Mouse (Mus musculus) embryonic facial prominence, embryonic 13.5 days (tissue): ENCODE data around the gene Smco3. TPM values are rescaled to one million over a fixed set of nuclear protein-coding genes. Genes with fewer than 3 reads are reported as not detected.

Experiments
- ATAC-seq: fragments of 200-750 bp; cut with Nextera tagmentation; 2 replicates; pipeline ENCODE4 v1.8.0; 2017; ENCODE audit warnings: low read depth; ENCODE audit not compliant: insufficient number of reproducible peaks, insufficient read depth, low FRiP score, low TSS enrichment
- H3K27ac ChIP-seq: fragments of 300-500 bp; sonication (generic); 2 replicates; pipeline ENCODE4 v1.5.1; 2015; ENCODE audit warnings: moderate library complexity, mild to moderate bottlenecking, inconsistent platforms
- H3K27me3 ChIP-seq: fragments of 300-500 bp; sonication (generic); 2 replicates; pipeline ENCODE4 v1.6.1; 2015; ENCODE audit warnings: mild to moderate bottlenecking, inconsistent platforms
- H3K36me3 ChIP-seq: fragments of 300-500 bp; sonication (generic); 2 replicates; pipeline ENCODE4 v1.6.1; 2015; ENCODE audit warnings: mild to moderate bottlenecking, inconsistent platforms
- H3K4me1 ChIP-seq: fragments of 300-500 bp; sonication (generic); 2 replicates; pipeline ENCODE4 v1.6.1; 2015; ENCODE audit warnings: inconsistent platforms
- H3K4me2 ChIP-seq: fragments of 300-500 bp; sonication (generic); 2 replicates; pipeline ENCODE4 v1.6.1; 2015; ENCODE audit warnings: moderate library complexity, mild to moderate bottlenecking, inconsistent platforms
- H3K4me3 ChIP-seq: fragments of 300-500 bp; sonication (generic); 2 replicates; pipeline ENCODE4 v1.5.1; 2015; ENCODE audit warnings: mild to moderate bottlenecking, inconsistent platforms
- H3K9ac ChIP-seq: fragments of 300-500 bp; sonication (generic); 2 replicates; pipeline ENCODE4 v1.6.1; 2015; ENCODE audit warnings: mild to moderate bottlenecking, inconsistent platforms
- H3K9me3 ChIP-seq: fragments of 300-500 bp; sonication (generic); 2 replicates; pipeline ENCODE4 v1.6.1; 2016; ENCODE audit warnings: inconsistent platforms
- WGBS: fragments of 180-500 bp; shearing (Covaris S2); methylation state at CpG from one replicate; pipeline ENCODE4 v1.1.7; 2015; ENCODE audit warnings: mixed read lengths; 5-methylcytosine and 5-hydroxymethylcytosine counted together
- polyA plus RNA-seq: library from polyadenylated mRNA; unstranded; fragments of >200 nt; fragmentation: Nextera tagmentation; extraction: Ambion mirVana; gene quantifications from 2 replicates; pipeline ENCODE4 v1.2.1, GENCODE M21; 2015

Smco3 gene
- polyA plus RNA-seq, 1 experiment from 2014 or later: 0.98 TPM

DNA sequence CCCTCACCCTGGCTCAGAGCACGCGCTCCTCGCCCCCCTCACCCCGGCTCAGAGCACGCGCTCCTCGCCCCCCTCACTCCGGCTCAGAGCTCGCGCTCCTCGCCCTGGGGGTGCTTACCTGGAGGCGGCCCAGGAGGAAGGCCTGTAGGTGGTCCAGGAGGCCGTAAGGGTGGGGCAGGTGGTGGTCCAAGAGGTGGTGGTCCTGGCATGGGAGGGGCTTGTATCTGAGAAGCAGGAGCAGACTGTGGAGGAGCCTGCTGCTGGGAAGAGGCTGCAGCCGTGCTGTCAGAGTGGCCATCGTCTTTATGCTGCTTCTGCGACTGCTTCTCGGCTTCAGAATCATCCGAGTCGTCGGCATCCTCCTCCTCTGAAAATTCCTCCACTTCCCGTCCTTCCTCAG lies 18.4 kb downstream of the Smco3 start:
- H3K36me3 ChIP-seq: peaks cover 93% of the 10 kb centered on the region
- no peaks in the 10 kb centered on the region for H3K27me3 ChIP-seq
- WGBS: 90% methylated on average over 21 of the region's 21 CpGs
- no peak overlapping the region for H3K4me3 ChIP-seq
- no peak overlapping the region for H3K27ac ChIP-seq
- H3K4me2 ChIP-seq: no peak overlapping the region
- H3K9ac ChIP-seq: no peak overlapping the region
- ATAC-seq: no peak
- no peaks in the 10 kb centered on the region for H3K4me1 ChIP-seq
- no peaks in the 10 kb centered on the region for H3K9me3 ChIP-seq

DNA sequence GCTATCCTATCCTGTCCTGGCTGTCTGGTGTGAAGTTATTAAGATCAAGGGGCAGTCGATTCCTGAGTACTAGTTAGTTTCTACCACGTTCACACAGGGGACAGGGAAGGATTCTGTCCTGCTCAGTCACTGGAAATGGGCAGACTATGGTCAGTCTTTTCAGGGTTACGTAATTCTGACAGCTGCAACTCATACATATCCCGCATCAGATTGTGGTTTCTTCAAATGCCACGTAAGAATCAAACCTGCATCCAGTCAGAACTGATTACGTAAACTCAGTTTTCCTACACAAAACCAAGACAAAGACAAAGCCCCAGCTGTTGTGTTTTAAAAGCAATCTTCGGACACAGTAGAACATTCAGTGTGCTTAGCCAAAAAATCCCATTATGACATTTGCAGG lies 19.9 kb downstream of the Smco3 start:
- 94% methylated on average over 7 of the region's 7 CpGs for WGBS
- no peak overlapping the region for H3K4me3 ChIP-seq
- no peak overlapping the region for H3K9ac ChIP-seq
- peaks cover 82% of the 10 kb centered on the region for H3K36me3 ChIP-seq
- no peaks in the 10 kb centered on the region for H3K4me1 ChIP-seq
- H3K27ac ChIP-seq: no peak overlapping the region
- no peak overlapping the region for H3K4me2 ChIP-seq
- no peaks in the 10 kb centered on the region for H3K27me3 ChIP-seq
- ATAC-seq: no peak
- H3K9me3 ChIP-seq: no peaks in the 10 kb centered on the region

DNA sequence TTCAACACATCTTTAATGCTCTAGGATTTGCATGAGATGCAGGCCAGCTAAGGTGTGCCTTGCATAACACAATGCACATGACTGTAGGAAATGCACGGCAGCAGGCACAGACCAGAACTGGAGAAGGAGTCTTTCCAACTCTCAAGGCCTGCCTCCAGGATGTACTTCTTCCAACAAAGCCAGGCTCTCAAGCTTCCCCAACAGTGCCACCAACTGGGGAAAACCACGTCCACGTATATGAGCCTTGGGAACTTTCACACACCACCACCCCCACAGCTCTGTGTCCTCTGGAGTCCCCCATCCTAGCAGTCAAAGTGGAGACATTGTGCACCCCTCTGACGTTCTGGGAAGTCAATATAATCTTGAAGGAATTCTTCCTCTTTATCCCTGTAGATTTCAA lies 22.1 kb downstream of the Smco3 start:
- H3K27me3 ChIP-seq: no peaks in the 10 kb centered on the region
- no peak overlapping the region for H3K27ac ChIP-seq
- ATAC-seq: no peak
- 40% methylated on average over 4 of the region's 4 CpGs for WGBS
- no peak overlapping the region for H3K4me2 ChIP-seq
- H3K4me3 ChIP-seq: no peak overlapping the region
- H3K9me3 ChIP-seq: no peaks in the 10 kb centered on the region
- peaks cover 12% of the 10 kb centered on the region for H3K4me1 ChIP-seq
- H3K9ac ChIP-seq: no peak overlapping the region
- peaks cover 61% of the 10 kb centered on the region for H3K36me3 ChIP-seq

DNA sequence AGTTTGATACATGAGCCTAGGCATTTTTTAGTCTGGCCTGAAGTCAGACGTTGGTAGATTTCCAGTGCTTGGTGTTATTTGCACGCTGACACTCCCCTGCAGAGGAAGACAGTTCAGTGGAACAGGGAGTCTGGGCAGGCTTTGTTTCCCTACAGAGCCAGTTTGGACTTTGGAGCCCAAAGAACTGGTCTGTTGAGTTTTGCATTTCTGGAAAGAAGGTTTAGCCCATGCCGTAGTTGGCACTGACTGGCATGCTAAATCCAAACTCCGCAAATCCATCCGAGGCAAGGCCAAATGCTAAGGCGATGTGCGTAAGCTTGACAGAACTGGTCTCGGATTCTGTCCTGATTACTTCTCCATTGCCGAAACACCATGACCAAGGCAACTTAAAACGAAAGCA lies 24.1 kb downstream of the Smco3 start:
- no peak overlapping the region for H3K4me2 ChIP-seq
- no peak overlapping the region for H3K27ac ChIP-seq
- no peaks in the 10 kb centered on the region for H3K9me3 ChIP-seq
- no peak for ATAC-seq
- no peak overlapping the region for H3K9ac ChIP-seq
- WGBS: 88% methylated on average over 10 of the region's 10 CpGs
- H3K4me3 ChIP-seq: no peak overlapping the region
- peaks cover 19% of the 10 kb centered on the region for H3K4me1 ChIP-seq
- peaks cover 42% of the 10 kb centered on the region for H3K36me3 ChIP-seq
- no peaks in the 10 kb centered on the region for H3K27me3 ChIP-seq

DNA sequence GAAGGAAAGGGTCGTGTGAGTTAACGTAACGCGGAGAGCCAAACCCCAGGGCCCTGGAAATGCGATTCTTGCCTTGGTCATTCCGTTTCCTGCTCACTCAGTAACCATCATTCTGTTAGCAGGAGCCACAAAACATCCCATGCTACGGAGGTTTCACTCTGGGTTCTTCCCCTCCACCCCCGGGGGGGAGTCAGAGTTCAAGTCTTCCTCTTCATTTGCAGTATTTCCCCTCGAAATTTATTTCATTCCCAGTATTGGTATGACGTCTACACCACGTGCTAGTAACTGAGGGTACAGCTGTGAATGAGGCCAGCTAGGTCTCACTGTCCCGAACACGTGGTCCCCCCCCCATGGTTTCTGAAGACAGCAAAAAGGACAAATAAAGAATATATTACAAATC lies 25.6 kb downstream of the Smco3 start:
- no peak overlapping the region for H3K27ac ChIP-seq
- H3K27me3 ChIP-seq: no peaks in the 10 kb centered on the region
- H3K9me3 ChIP-seq: no peaks in the 10 kb centered on the region
- H3K36me3 ChIP-seq: peaks cover 29% of the 10 kb centered on the region
- WGBS: 67% methylated on average over 13 of the region's 13 CpGs
- H3K4me1 ChIP-seq: peaks cover 19% of the 10 kb centered on the region
- H3K4me2 ChIP-seq: peak overlapping the region; percentile 96
- ATAC-seq: no peak
- peak overlapping the region; percentile 87 for H3K4me3 ChIP-seq
- H3K9ac ChIP-seq: peak overlapping the region; percentile 80

DNA sequence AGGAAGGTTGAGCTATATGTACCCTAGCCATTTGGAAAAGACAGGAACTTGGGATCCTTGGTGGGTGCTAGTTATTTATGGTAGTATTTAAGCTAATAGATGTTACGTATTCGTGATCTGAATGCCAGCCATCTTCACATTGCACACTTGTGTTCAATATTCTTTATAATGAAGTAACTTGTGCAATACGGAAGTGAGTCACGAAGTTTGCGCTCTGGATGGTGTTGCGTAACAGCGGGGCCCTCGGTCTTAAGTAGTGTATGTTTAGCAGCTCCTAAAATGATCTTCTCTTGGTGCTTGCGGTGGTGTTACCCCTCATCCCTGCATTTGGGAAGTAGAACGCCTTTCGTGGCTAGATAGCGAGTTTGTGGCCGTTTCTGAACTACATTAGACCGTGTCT lies 26.2 kb downstream of the Smco3 start:
- peaks cover 24% of the 10 kb centered on the region for H3K36me3 ChIP-seq
- no peaks in the 10 kb centered on the region for H3K27me3 ChIP-seq
- H3K9ac ChIP-seq: peak overlapping the region; percentile 80
- peak overlapping the region; percentile 87 for H3K4me3 ChIP-seq
- H3K27ac ChIP-seq: no peak overlapping the region
- H3K9me3 ChIP-seq: no peaks in the 10 kb centered on the region
- 30% methylated on average over 14 of the region's 14 CpGs for WGBS
- peaks cover 19% of the 10 kb centered on the region for H3K4me1 ChIP-seq
- no peak for ATAC-seq
- H3K4me2 ChIP-seq: peak overlapping the region; percentile 96

DNA sequence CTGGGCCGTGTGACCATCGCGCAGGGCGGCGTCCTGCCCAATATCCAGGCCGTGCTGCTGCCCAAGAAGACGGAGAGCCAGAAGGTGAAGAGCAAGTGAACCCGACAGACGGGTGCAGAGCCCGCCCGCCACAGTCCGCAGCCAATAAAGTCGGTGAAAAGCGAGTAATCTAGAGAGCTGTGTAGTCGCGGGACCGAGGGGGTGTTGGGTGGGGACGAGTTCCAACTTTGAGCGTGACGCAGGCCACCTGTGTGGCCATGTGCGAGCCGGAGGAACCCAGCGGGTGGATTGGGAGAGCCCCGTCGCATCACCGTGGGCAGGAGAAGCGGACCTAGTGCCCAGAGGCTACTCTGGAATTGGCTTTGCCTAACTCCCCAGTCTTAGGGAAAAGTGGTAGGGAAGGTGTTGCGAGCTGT lies 26.6 kb downstream of the Smco3 start:
- Histone ChIP-seq H3K36me3 (peaks cover 19% of the 10 kb centered on the region), H3K27ac (peak overlapping the region; percentile 39; the same call in 1 of the 2 replicates), H3K4me3 (peak overlapping the region; percentile 87), H3K27me3 (no peaks in the 10 kb centered on the region), H3K9me3 (no peaks in the 10 kb centered on the region), H3K9ac (peak overlapping the region; percentile 80), H3K4me2 (peak overlapping the region; percentile 96), H3K4me1 (peaks cover 19% of the 10 kb centered on the region)
- under 1% methylated on average over 28 of the region's 28 CpGs for WGBS
- ATAC-seq: 0 out of 2 replicates have a peak, but pooled peaks have one; percentile 22

DNA sequence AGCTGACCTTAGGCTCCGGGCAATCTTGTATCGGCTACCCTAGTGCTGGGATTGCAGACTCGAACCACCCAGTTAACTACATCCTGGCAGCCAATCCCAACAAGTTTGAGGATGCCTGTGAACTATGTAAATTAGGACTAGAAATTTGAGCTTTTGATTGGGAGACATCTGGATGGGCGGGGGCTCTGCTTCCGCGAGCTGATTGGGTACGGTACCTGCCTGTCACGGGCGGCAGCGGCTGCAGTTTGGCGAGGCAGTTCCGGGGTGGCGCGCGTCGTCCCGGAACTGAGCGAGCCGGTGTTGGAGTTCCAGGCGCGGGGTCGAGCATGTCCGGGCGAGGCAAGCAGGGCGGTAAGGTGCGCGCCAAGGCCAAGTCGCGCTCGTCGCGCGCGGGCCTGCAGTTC lies 27.2 kb downstream of the Smco3 start, which contains the start of gene H2afj:
H2afj (plus strand) TSS at position 231 of the 404 bp plus-strand sequence.
- H3K36me3 ChIP-seq: peaks cover 15% of the 10 kb centered on the region
- peak within 1 kb of the TSS; percentile 96 for H3K4me2 ChIP-seq
- under 1% methylated on average over 34 of the region's 34 CpGs for WGBS
- peak within 1 kb of the TSS; percentile 80 for H3K9ac ChIP-seq
- peak within 1 kb of the TSS; percentile 87 for H3K4me3 ChIP-seq
- peak within 1 kb of the TSS; percentile 84 for H3K27ac ChIP-seq
- peak; percentile 87 for ATAC-seq
- H3K27me3 ChIP-seq: no peaks in the 10 kb centered on the region
- H3K9me3 ChIP-seq: no peaks in the 10 kb centered on the region
- peaks cover 24% of the 10 kb centered on the region for H3K4me1 ChIP-seq

DNA sequence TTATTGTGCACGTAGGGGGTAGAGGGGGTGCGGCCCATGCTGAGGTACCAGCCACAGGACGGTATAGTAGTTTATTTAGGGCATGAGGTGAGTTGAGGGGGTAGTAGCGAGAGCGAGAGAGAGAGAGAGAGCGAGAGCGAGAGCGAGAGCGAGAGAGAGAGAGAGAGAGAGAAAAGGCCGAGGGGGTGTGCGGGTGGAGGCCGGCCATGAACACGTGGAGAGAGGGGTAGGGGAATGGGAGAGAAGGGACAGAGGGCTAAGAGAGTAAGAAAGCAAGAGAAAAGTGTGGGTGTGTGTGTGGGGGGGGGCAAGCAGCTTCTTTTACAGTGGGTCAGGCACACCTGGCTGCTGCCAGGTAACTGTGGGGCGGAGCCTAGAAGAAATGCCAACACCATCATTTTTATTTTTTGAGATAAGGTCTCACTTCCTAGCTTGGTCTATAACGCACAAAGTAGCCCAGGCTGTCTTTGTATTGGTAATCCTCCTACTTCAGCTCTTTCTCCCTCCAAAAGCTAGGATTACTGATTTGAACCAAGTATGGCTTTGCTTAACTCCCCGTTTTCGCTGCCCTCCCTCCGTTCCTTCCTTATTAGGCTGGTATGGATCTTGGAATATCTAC lies 27.7 kb downstream of the Smco3 start:
- WGBS: 40% methylated on average over 18 of the region's 18 CpGs
- peaks cover 27% of the 10 kb centered on the region for H3K4me1 ChIP-seq
- peak overlapping the region; percentile 84 for H3K27ac ChIP-seq
- H3K4me2 ChIP-seq: peak overlapping the region; percentile 96
- H3K9me3 ChIP-seq: no peaks in the 10 kb centered on the region
- peak overlapping the region; percentile 87 for H3K4me3 ChIP-seq
- H3K36me3 ChIP-seq: peaks cover 10% of the 10 kb centered on the region
- no peaks in the 10 kb centered on the region for H3K27me3 ChIP-seq
- ATAC-seq: no peak; the same call in 1 of the 2 replicates
- peak overlapping the region; percentile 62 for H3K9ac ChIP-seq

DNA sequence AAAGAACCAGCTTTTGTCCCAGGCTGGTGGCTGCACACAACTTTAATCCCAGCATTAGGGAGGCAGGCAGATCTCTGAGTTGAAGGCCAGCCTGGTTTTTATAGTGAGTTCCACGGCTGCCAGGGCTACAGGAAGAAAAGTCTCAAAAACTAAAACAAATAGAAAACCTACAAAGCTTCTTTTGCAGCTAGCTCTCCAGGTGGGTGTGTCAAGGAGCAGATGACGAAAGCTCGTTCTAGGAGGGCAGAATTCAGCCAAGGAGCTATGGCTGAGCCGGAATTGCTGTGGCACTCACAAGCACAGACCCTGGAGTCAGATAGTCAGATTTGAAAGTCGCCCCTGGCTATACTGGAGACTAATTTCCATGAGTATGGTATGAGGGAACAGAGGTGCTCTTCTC lies 28.4 kb downstream of the Smco3 start:
- no peak for ATAC-seq
- H3K9ac ChIP-seq: no peak overlapping the region; the same call in 1 of the 2 replicates
- peaks cover 27% of the 10 kb centered on the region for H3K4me1 ChIP-seq
- H3K4me3 ChIP-seq: peak overlapping the region; percentile 87; the same call in 1 of the 2 replicates
- H3K9me3 ChIP-seq: no peaks in the 10 kb centered on the region
- H3K36me3 ChIP-seq: peaks cover 4% of the 10 kb centered on the region; the same call in 1 of the 2 replicates
- H3K27me3 ChIP-seq: no peaks in the 10 kb centered on the region
- H3K4me2 ChIP-seq: peak overlapping the region; percentile 96
- WGBS: 58% methylated on average over 5 of the region's 5 CpGs
- peak overlapping the region; percentile 84; the same call in 1 of the 2 replicates for H3K27ac ChIP-seq

DNA sequence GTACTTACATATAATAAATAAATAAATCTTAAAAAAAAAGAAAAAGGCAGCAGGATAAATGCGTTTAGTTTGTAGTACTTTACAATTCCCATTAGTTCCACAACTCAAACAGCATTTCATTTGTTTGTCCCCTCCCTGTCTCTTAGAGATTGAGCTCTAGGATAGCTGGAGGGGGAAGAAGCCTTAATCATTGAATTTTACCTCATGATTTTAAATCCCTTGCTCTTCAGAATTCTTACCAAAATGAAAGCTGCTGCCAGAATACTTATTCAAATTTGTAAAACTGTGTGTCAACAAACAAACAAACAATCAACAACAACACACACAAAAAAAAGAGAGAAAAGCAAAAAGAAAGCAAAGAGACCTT lies 29.9 kb downstream of the Smco3 start:
- Histone ChIP-seq H3K36me3 (no peaks in the 10 kb centered on the region), H3K4me1 (peaks cover 27% of the 10 kb centered on the region), H3K27me3 (no peaks in the 10 kb centered on the region), H3K9me3 (no peaks in the 10 kb centered on the region), H3K4me3 (0 out of 2 replicates have a peak overlapping the region, but pooled peaks have one; percentile 75), H3K4me2 (peak overlapping the region; percentile 77; the same call in 1 of the 2 replicates), H3K9ac (no peak overlapping the region), H3K27ac (peak overlapping the region; percentile 100)
- WGBS: 84% methylated on average over 1 of the region's 1 CpGs
- no peak for ATAC-seq

DNA sequence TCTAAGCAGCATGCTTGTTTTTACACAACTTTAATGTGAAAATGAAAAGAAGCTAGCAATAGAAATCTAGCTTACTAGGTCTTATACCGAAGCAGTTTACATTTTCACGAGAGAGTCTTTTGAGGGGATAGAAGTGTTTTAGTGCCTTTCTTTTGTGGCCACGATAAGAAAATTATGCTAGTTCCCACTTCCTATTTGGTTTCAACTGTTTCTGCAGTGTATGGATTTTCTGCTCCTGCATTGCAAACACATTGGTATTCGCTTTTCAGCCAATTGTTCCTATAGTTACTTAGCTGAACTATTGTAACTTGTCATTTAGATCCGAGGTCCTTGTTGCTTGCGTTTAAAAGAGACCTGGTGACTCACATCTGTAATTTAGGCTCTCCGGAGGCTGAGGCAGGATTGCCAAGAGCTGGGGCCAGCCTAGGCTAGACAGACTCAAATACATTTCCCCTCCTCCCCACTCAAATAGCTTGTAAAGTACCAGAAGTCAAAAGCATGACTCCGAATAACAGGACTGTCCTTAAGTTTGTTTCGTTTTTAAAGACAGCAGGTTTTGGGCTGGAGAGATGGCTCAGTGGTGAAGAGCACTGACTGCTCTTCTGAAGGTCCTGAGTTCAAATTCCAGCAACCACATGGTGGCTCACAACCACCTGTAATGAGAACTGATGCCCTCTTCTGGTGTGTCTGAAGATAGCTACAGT lies 30.4 kb downstream of the Smco3 start:
- H3K36me3 ChIP-seq: no peaks in the 10 kb centered on the region
- no peak for ATAC-seq
- no peaks in the 10 kb centered on the region for H3K27me3 ChIP-seq
- WGBS: 28% methylated on average over 9 of the region's 9 CpGs
- H3K9me3 ChIP-seq: no peaks in the 10 kb centered on the region
- H3K4me1 ChIP-seq: peaks cover 27% of the 10 kb centered on the region
- peak overlapping the region; percentile 75 for H3K4me3 ChIP-seq
- peak overlapping the region; percentile 100 for H3K27ac ChIP-seq
- peak overlapping the region; percentile 77 for H3K4me2 ChIP-seq
- H3K9ac ChIP-seq: peak overlapping the region; percentile 99
